Mouse (Mus musculus) small intestine, adult 2 months (tissue): ENCODE measurements around the gene Negr1.

Experiments used
- CTCF ChIP-seq: fragments of 200-500 bp; IDR thresholded peaks from 2 replicates; pipeline ENCODE4 v1.5.1; 2012; ENCODE audit warnings: low read depth, mild to moderate bottlenecking, control low read depth, inconsistent platforms, low read length, moderate library complexity, mixed read lengths; ENCODE audit not compliant: insufficient replicate concordance, insufficient read length; ENCODE audit errors: extremely low read depth
- POLR2A ChIP-seq: fragments of 200-500 bp; IDR thresholded peaks from 2 replicates; pipeline ENCODE4 v1.6.1; 2012; ENCODE audit warnings: low read depth, mild to moderate bottlenecking, control low read depth, inconsistent platforms, low read length, moderate library complexity

DNA sequence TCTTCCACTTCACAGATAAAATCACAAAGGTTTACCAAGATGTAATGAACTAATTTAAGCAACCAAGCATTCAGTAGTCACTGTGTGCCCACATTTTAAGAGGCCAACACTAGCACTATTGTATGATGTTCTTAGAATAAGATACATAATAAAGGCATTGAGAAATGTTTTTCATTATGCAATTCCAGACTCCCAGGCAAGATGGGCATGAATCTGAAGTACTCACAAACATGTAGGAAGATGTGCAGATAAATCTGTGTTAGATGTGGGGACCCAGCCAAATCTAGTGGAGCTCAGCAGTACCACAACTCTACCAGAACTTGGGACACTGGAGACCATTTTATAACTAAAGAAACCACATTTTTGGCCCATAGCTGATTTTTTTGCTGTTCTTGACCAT is 593.9 kb downstream of the Negr1 start:
- TF ChIP-seq CTCF = no peak
- no peak for TF ChIP-seq POLR2A
